Mouse (Mus musculus) testis, adult 2 months (tissue): ENCODE data around the gene Olfr5. TPM values are rescaled to one million over a fixed set of nuclear protein-coding genes. Genes with fewer than 3 reads are reported as not detected.

Experiments used
- H3K27ac ChIP-seq: fragments of 200-500 bp; 2 replicates; pipeline ENCODE4 v1.5.1; 2012; ENCODE audit warnings: low read depth, low read length; ENCODE audit not compliant: control insufficient read depth, insufficient read depth
- H3K27me3 ChIP-seq: fragments of 200-500 bp; 2 replicates; pipeline ENCODE4 v1.6.1; 2012; ENCODE audit warnings: mild to moderate bottlenecking, low read length, moderate library complexity; ENCODE audit not compliant: control insufficient read depth, insufficient read depth
- H3K36me3 ChIP-seq: fragments of 200-500 bp; 2 replicates; pipeline ENCODE4 v1.6.1; 2012; ENCODE audit warnings: mild to moderate bottlenecking, low read length; ENCODE audit not compliant: control insufficient read depth, insufficient read depth
- H3K4me1 ChIP-seq: fragments of 200-500 bp; 2 replicates; pipeline ENCODE4 v1.6.1; 2012; ENCODE audit warnings: low read length; ENCODE audit not compliant: control insufficient read depth, insufficient read depth
- H3K4me3 ChIP-seq: fragments of 200-500 bp; 2 replicates; pipeline ENCODE4 v1.5.1; 2012; ENCODE audit warnings: low read depth, mild to moderate bottlenecking, low read length, moderate library complexity, mixed read lengths; ENCODE audit not compliant: control insufficient read depth
- CTCF ChIP-seq: fragments of 200-500 bp; IDR thresholded peaks from 2 replicates; pipeline ENCODE4 v1.5.1; 2012; ENCODE audit warnings: low read depth, mild to moderate bottlenecking, inconsistent platforms, low read length, moderate library complexity; ENCODE audit not compliant: control insufficient read depth, insufficient read depth, insufficient replicate concordance
- POLR2A ChIP-seq: fragments of 200-500 bp; IDR thresholded peaks from 2 replicates; pipeline ENCODE4 v1.6.1; 2012; ENCODE audit warnings: low read depth, mild to moderate bottlenecking, inconsistent platforms, low read length, moderate library complexity; ENCODE audit not compliant: control insufficient read depth
- polyA plus RNA-seq: library from polyadenylated mRNA; depleted of rRNA; stranded (reverse); fragments of >200 nt; gene quantifications from 2 replicates; pipeline ENCODE4 v1.2.3, GENCODE M21; 2012; rRNA removed

Olfr5 gene
- polyA plus RNA-seq, 1 experiment, result 0.16 TPM

- H3K36me3 ChIP-seq, result no peaks in the 10 kb centered on the region; the same call in 1 of the 2 replicates
- no peak overlapping the region for H3K4me3 ChIP-seq
- no peak overlapping the region for H3K27ac ChIP-seq
- no peaks in the 10 kb centered on the region for H3K27me3 ChIP-seq
- H3K4me1 ChIP-seq, result no peaks in the 10 kb centered on the region; the same call in 1 of the 2 replicates
- TF ChIP-seq CTCF (peak; percentile 37; the same call in 1 of the 2 replicates), POLR2A (no peak)
Observed at GRCm38 (mm10) chr7:6429381-6429780, 57.4 kb downstream of the Olfr5 start.

Other genes with a start within 250 kb of the Olfr5 start
- gene Epp13, start 234.2 kb downstream of the Olfr5 start, polyA plus RNA-seq, result 0.35 and 0.46 TPM in 2 replicates
- 2.6 and 3.1 TPM in 2 replicates for gene Zfp667, start 200.4 kb downstream of the Olfr5 start, polyA plus RNA-seq
- gene Zfp583, start 155.7 kb downstream of the Olfr5 start, polyA plus RNA-seq, result 1.2 and 1.7 TPM in 2 replicates
- 0.88 and 1.1 TPM in 2 replicates for gene Gm3854, start 143.2 kb downstream of the Olfr5 start, polyA plus RNA-seq
- gene Zfp78, start 123.7 kb downstream of the Olfr5 start, polyA plus RNA-seq, result 2.5 and 2.8 TPM in 2 replicates
- gene Zfp28, start 103.6 kb downstream of the Olfr5 start, polyA plus RNA-seq, result 2.6 and 2.9 TPM in 2 replicates
- gene Smim17, start 88.2 kb downstream of the Olfr5 start, polyA plus RNA-seq, result 0.61 and 1.2 TPM in 2 replicates
- 1.7 and 2.4 TPM in 2 replicates for gene Gm20715, start 76.7 kb downstream of the Olfr5 start, polyA plus RNA-seq
- 2.5 and 3.0 TPM in 2 replicates for gene Olfr1344, start 48.3 kb downstream of the Olfr5 start, polyA plus RNA-seq
- gene Olfr1336, start 30.8 kb downstream of the Olfr5 start, polyA plus RNA-seq, result 1.2 and 1.6 TPM in 2 replicates
- 0.46 and 0.63 TPM in 2 replicates for gene Olfr1346, start 19.8 kb downstream of the Olfr5 start, polyA plus RNA-seq
- 0.11 TPM in 1 of 2 replicates, not detected in the other for gene Olfr1347, start 12.8 kb upstream of the Olfr5 start, polyA plus RNA-seq
- not detected in 2 replicates for gene Olfr1348, start 21.8 kb upstream of the Olfr5 start, polyA plus RNA-seq
- 0.79 and 0.86 TPM in 2 replicates for gene Olfr1349, start 36.0 kb upstream of the Olfr5 start, polyA plus RNA-seq
- gene Olfr1350, start 77.9 kb upstream of the Olfr5 start, polyA plus RNA-seq, result 0.12 TPM in 1 of 2 replicates, not detected in the other
- gene Zim1, start 209.5 kb upstream of the Olfr5 start, polyA plus RNA-seq, result 0.07 and 0.21 TPM in 2 replicates
- gene Peg3, start 243.5 kb upstream of the Olfr5 start, polyA plus RNA-seq, result 1.4 and 1.7 TPM in 2 replicates
- 0.18 and 0.26 TPM in 2 replicates for gene Usp29, start 243.6 kb upstream of the Olfr5 start, polyA plus RNA-seq